Mouse (Mus musculus): Measurements from ENCODE around the gene Cxcr6.

GRCm38 (mm10) chr9:123766996-123767395, 39.3 kb upstream of the Cxcr6 start:
- TF ChIP-seq CTCF (IDR thresholded peaks at IDR 0.05; ENCODE audit: low read depth) (no peak), EP300 (IDR thresholded peaks at IDR 0.05; ENCODE audit: low read depth) (no peak)
